Mouse (Mus musculus) E14TG2a.4 (cell line): ENCODE results near the gene Eml5.

Experiments
- H3K27me3 ChIP-seq: 2 replicates; pipeline ENCODE4 v1.6.1; 2014; ENCODE audit warnings: low read length, control low read depth; ENCODE audit not compliant: insufficient read depth
- H3K36me3 ChIP-seq: 2 replicates; pipeline ENCODE4 v1.6.1; 2014; ENCODE audit warnings: low read length, control low read depth; ENCODE audit not compliant: insufficient read depth
- H3K4me1 ChIP-seq: replicated peaks from 2 replicates; pipeline ENCODE4 v1.6.1; 2014; ENCODE audit warnings: low read depth, low read length, control low read depth
- H3K4me3 ChIP-seq: replicated peaks from 2 replicates; pipeline ENCODE4 v1.5.1; 2014; ENCODE audit warnings: mild to moderate bottlenecking, low read length
- H3K9me3 ChIP-seq: 2 replicates; pipeline ENCODE4 v1.6.1; 2014; ENCODE audit warnings: low read length, control low read depth
- CTCF ChIP-seq: conservative IDR thresholded peaks from 2 replicates; pipeline ENCODE4 v1.5.1; 2014; ENCODE audit warnings: low read length
- NANOG ChIP-seq: IDR thresholded peaks from 2 replicates; pipeline ENCODE4 v1.6.1; 2014; ENCODE audit warnings: borderline replicate concordance, low read length, mixed read lengths
- POU5F1 ChIP-seq: IDR thresholded peaks from 2 replicates; pipeline ENCODE4 v1.6.1; 2014; ENCODE audit warnings: low read length, borderline replicate concordance

Eml5 gene

GRCm38 (mm10) chr12:98777509-98777908, 123.8 kb downstream of the Eml5 start:
- Histone ChIP-seq H3K36me3 (peaks cover 88% of the 10 kb centered on the region), H3K4me3 (no peak overlapping the region), H3K4me1 (peaks cover 16% of the 10 kb centered on the region), H3K27me3 (no peaks in the 10 kb centered on the region), H3K9me3 (no peaks in the 10 kb centered on the region)
- no peak for TF ChIP-seq NANOG
- TF ChIP-seq POU5F1, result no peak
- no peak for TF ChIP-seq CTCF

- Histone ChIP-seq H3K4me3 (no peak overlapping the region), H3K36me3 (peaks cover 89% of the 10 kb centered on the region), H3K4me1 (no peaks in the 10 kb centered on the region), H3K9me3 (no peaks in the 10 kb centered on the region), H3K27me3 (no peaks in the 10 kb centered on the region)
- TF ChIP-seq NANOG (no peak), CTCF (no peak), POU5F1 (no peak)
These were observed 135.0 kb downstream of the Eml5 start for GRCm38 (mm10) chr12:98766241-98766640.

GRCm38 (mm10) chr12:98759700-98760099, 141.6 kb downstream of the Eml5 start:
- no peak for TF ChIP-seq CTCF
- no peak for TF ChIP-seq NANOG
- no peak for TF ChIP-seq POU5F1
- Histone ChIP-seq H3K36me3 (peaks cover 97% of the 10 kb centered on the region), H3K4me1 (0 out of 2 replicates have a peak, but pooled peaks cover 5% of the 10 kb centered on the region), H3K27me3 (no peaks in the 10 kb centered on the region), H3K9me3 (no peaks in the 10 kb centered on the region), H3K4me3 (no peak overlapping the region)

GRCm38 (mm10) chr12:98757636-98758035, 143.6 kb downstream of the Eml5 start:
- H3K36me3 ChIP-seq, result peaks cover 96% of the 10 kb centered on the region
- H3K4me1 ChIP-seq, result 0 out of 2 replicates have a peak, but pooled peaks cover 5% of the 10 kb centered on the region
- no peaks in the 10 kb centered on the region for H3K27me3 ChIP-seq
- H3K9me3 ChIP-seq, result no peaks in the 10 kb centered on the region
- TF ChIP-seq NANOG, result no peak
- no peak for TF ChIP-seq CTCF
- no peak for TF ChIP-seq POU5F1
- no peak overlapping the region for H3K4me3 ChIP-seq

GRCm38 (mm10) chr12:98747380-98747753, 153.9 kb downstream of the Eml5 start:
- no peak for TF ChIP-seq POU5F1
- TF ChIP-seq NANOG, result no peak
- no peak for TF ChIP-seq CTCF
- Histone ChIP-seq H3K4me1 (peaks cover 28% of the 10 kb centered on the region), H3K27me3 (no peaks in the 10 kb centered on the region), H3K4me3 (peak overlapping the region; percentile 88), H3K36me3 (peaks cover 26% of the 10 kb centered on the region), H3K9me3 (no peaks in the 10 kb centered on the region)

- Histone ChIP-seq H3K36me3 (peaks cover 23% of the 10 kb centered on the region), H3K4me3 (peak within 1 kb of the TSS; percentile 88), H3K4me1 (peaks cover 28% of the 10 kb centered on the region), H3K27me3 (no peaks in the 10 kb centered on the region; the same call in 1 of the 2 replicates), H3K9me3 (no peaks in the 10 kb centered on the region)
- TF ChIP-seq POU5F1, result no peak
- no peak for TF ChIP-seq CTCF
- no peak for TF ChIP-seq NANOG
These were observed 154.4 kb downstream of the Eml5 start, which contains the start of gene Zc3h14 for GRCm38 (mm10) chr12:98746746-98747379. Gene Zc3h14, plus strand, starts transcription at chr12:98746964.

- H3K9me3 ChIP-seq, result no peaks in the 10 kb centered on the region
- peaks cover 21% of the 10 kb centered on the region for H3K36me3 ChIP-seq
- TF ChIP-seq NANOG (no peak), CTCF (peak; percentile 66), POU5F1 (no peak)
- H3K4me3 ChIP-seq, result peak overlapping the region; percentile 23; the same call in 1 of the 2 replicates
- H3K4me1 ChIP-seq, result peaks cover 28% of the 10 kb centered on the region
- peaks cover 4% of the 10 kb centered on the region; the same call in 1 of the 2 replicates for H3K27me3 ChIP-seq
These were observed 155.2 kb downstream of the Eml5 start for GRCm38 (mm10) chr12:98746131-98746530.

- Histone ChIP-seq H3K4me3 (no peak overlapping the region), H3K27me3 (peaks cover 6% of the 10 kb centered on the region; the same call in 1 of the 2 replicates), H3K4me1 (peaks cover 28% of the 10 kb centered on the region), H3K36me3 (peaks cover 16% of the 10 kb centered on the region), H3K9me3 (no peaks in the 10 kb centered on the region)
- TF ChIP-seq NANOG (no peak), CTCF (no peak), POU5F1 (no peak)
These were observed 155.7 kb downstream of the Eml5 start for GRCm38 (mm10) chr12:98745626-98746025.

- H3K4me3 ChIP-seq, result no peak overlapping the region
- no peaks in the 10 kb centered on the region for H3K36me3 ChIP-seq
- TF ChIP-seq CTCF (no peak), POU5F1 (no peak), NANOG (no peak)
- no peaks in the 10 kb centered on the region for H3K9me3 ChIP-seq
- peaks cover 26% of the 10 kb centered on the region for H3K4me1 ChIP-seq
- H3K27me3 ChIP-seq, result peaks cover 25% of the 10 kb centered on the region
These were observed 160.2 kb downstream of the Eml5 start for GRCm38 (mm10) chr12:98741011-98741501.
